Mouse (Mus musculus): ENCODE data around the gene Zfp277.

The Zfp277 gene

DNA sequence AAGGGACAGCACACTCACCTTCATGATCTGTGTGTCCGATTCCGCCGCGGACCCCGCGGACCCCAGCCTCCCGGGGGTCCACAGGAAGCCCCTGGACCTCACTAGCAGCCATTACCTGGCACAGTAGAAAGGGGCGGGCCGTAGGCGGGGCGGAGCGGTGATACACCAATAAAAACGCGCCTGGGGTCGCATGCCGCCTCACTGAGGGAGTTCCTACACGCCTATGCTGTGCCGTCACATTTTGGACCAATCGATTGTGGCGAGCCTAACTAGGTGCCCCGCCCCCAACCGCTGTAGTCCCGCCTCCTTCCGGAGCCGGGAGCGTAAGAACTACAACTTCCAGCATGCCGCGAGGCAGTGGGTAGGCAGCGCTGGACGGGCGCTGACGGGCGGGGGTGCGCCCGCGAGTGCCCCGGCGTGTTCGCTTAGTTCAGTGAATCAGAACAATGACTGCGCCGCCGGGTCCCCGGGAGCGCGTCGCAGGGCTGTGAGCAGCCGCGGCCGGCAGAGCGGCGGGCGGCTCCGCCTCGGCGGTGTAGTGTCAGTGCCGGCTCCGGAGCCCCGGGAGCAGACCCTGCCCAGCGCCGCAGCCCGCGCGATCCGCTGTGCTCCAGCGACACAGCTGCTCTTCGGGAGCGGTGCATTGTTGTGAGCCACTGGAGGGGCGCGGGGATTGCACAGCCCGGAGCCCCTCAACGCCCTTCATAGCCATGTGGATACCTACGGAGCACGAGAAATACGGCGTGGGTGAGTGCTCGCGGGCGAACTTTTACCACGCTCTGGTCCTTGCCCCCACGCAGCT, at the start of gene Zfp277, which contains the start of gene Dock4:
Gene Zfp277, minus strand, starts transcription at position 255 of the 802 bp plus-strand sequence.
Gene Dock4, plus strand, starts transcription at position 305 of the 802 bp plus-strand sequence.
- DNase-seq = peak; percentile 100

DNA sequence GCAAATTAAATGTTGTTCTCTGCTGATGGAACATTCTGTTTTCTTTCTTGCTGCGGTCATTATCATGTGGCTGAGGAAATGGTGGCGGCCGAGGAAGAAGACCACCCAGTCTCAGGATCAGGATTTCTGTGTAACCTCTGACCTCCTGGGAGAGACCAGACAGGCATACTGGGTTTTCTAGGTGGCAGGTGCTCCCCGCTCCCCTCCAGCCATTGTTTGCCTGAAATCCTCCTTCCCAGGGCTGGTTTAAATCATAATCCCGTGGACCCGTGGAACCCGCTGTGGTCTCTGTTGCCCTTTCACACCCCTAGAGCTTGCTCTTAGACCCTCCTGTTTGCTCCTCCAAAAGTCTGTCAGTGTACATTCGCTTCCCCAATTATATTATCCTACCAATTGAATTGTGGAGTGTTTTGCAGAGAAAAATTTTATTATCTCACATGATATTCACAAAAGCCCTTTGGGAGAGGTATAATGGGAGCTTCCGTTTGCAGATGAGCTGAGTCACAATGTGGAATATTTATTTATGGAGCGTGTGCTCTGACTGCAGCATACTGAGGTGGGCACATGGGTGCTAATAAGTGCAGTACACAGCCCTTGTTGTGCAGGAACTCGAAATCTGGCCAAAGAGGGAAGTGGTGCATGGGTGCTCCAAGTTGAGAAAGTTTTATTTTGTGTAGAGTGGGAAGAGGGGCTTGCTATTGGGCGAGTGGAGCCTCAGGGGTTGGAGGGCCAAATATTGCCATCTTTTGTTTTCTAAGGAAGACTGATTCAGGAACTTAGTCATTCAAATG, 40.5 kb upstream of the Zfp277 start:
- no peak for DNase-seq

DNA sequence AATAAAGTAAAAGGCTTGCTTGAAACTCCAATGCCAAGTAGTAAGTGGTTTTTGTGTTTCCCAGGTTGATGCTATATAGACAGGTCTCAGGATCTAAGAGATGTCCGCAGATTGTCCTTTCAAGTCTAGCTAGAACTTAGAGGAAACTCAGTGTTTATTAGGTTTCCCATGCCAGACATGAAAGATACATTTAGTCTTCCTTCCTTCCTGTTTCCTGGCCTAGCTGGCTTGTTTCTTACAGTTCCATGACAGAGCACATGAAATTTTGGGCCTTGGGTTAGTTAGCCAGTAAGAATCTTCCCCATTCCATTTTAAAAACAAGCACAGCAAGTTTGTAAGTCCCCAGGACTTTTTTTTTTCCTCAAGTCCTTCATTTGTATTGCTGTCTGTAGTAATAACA, 39.5 kb upstream of the Zfp277 start:
- peak in 1 of 2 experiments; percentile 23 for DNase-seq

DNA sequence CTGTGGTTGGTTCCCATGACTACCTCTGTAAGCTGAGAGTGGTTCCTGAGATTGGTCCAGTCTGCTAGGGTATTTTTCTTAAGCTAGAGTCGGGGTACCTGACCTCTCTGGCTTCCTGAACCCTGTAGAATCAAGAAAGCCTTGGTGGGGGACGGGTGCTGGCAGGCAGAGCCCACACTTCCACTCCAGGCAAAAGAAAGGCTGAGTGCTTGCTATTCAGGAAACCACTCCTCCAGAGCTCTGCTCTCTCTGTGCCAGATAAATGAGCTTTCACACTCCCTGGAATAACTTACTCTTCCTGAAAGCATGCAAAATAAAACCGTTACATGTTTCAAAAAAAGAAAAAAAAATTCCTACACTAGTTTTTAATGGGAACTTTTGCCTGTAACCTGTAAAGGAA, 38.5 kb upstream of the Zfp277 start:
- DNase-seq = peak in 1 of 2 experiments; percentile 43

DNA sequence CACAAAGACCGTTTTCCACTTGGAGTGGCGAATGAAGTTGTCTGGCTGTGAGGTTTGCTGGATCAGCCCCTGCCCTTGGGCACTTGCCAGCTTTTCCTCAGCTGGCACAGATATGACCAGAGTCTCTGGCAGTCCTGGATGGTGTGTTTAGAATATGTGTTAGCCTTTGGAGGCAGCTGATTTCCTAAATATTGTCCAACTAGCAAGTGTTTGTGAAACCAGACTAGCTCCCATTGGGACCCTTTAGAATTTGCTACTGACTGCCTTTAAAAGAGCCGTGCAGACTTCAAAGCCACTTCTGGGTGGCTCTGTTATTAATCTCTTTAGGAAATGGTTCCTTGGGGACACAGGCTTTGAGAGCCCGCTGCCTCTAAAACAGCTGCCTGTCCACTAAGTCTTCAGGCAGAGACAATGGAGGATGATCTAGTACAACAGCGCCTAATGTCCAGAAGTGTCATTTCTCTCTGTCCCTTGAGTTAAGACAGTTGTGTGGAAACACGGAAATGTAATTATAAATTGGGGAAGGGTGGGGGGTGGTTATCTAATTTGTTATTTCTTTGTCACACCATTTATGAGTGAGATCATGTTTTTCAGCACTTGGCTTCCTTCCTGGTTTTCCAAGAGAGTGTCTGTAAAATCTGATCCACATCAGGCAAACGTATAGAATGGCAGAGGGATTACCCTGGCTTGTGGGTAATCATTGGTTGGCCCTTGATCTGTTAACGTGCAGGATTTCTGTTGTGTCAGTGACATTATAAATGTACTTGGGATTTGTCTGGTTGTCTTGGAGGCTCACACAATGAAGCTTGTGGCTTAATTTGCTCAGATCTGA, 32.1 kb upstream of the Zfp277 start:
- peak; percentile 23 to 68 for DNase-seq

DNA sequence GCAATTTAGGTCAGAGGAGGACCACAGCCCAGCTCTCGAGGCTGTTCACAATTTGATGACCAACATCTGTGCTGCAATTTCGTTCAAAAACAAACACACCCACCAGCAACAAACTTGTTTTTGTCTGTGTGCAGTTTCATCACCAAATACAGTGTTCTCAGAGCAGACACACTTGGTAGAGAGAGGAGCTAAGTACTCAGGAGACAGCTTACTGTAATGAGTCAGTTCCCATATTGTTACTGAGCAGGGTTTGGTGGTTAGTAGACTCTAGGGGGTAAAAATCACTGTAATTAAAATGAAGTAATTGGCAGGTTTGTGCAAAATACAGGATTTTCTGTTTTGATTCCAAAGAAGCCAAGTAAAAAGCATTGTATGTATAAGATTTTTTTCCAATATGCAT, 28.0 kb upstream of the Zfp277 start:
- no peak for DNase-seq

DNA sequence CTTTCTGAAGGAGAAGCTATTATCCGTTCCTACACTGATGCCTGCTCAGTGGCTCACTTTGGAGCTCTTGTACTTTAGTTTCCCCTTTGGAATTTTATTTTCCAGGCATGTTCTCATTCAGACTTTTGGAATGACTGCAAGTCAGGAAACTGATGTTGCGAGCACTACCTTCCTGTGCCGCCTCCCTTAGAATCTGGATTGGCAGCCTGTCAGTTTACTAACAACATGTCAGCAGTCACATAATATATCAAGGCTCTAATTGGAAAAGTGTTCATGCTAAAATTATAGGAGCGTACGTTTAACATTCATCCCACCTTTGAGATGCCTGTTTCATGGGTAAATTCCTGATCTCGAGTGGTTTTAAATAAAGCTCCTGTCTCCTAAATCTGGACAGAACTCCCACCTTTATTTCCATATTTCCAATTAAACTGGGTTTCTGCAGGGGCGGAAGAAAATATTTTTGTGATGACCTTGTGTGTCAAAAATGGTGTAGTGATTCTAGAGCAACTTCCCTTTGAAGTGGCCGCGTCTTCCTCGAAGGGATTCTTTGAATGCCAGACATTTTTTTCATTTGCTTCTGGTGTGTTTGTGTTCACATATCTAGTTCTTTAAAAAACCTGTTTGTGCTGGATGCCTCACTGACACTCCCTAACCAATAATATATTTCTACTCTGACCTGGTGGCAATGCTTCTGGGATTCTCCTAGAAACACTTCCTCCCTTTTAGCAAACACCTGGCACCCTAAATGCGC, 26.1 kb upstream of the Zfp277 start:
- DNase-seq = no peak

DNA sequence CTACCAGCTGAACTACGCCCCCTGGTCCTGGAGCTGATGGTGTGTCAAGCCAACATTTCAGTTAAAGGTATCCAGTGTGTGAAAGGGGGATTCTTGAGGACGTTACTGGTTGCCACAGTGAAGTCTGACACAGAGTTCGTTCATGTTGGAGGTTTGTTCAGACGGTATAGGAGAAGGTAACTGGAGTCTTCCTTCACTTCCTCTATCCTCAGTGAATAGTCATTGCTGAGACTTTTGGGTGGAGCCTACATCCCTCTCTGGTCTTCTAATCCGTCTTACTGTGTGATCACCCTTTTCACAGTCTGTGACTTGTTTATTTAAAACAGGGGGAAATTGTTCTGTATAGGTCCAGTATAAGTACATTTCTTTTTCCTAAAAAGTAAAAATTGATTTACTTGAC, 23.3 kb upstream of the Zfp277 start:
- DNase-seq = no peak

DNA sequence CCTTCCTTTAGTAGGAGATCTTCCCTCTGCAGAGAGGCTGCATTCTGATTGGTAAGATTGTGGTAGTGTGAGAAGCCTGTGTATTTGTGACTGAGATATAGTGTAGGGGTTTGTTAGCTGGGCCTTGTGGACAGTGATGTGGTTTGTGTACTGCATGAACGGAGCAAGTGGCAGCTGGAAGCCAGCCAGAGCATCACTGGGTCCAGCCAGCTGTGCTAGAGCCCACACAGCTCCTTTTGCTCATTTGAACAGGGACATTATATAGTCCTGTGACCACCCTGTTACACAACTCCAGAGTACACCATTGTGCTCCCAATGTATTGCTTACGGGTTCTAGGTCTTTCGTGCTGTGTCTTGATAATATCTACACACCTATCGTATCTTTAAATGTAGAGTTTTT, 22.5 kb upstream of the Zfp277 start:
- DNase-seq = peak in 1 of 2 experiments; percentile 42

DNA sequence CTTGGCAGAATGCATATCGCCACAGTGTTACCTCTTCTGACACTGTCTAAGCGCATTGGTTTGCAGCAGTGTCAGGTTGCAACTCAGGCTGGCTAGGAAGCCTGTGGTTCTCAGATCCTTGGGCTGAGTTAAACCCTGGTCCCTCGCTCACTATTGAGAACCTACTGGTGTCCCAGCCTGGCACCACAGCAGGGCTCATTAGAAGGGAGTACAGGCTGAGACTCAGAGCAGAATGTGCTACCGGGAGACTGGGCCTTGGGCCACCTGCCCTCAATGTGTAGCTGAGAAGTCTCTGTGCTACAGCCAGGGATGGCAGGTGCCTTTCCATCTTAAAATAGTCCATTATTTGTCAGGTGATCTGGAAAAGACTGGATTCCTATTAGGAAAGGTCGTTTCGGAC, 18.6 kb upstream of the Zfp277 start:
- DNase-seq = no peak

DNA sequence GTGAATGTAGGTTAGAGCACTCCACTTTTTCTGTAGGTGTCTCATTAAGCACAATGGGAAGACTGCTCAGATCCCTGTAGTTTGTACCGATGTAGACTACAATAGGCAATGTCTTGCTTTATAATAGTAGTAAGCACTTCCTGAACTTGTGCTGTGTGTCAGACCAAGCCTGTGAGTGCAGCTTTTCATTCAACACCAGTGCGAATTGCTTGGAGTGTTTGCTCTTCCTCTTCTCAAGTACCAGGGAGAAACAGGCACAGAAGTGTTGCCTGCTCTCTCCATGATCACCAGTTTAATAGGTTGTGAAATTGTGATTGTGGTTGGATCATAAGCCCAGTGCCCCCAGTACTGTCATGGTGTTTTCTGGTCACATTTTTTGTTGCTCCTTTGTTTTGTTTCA, 18.1 kb upstream of the Zfp277 start:
- no peak for DNase-seq

DNA sequence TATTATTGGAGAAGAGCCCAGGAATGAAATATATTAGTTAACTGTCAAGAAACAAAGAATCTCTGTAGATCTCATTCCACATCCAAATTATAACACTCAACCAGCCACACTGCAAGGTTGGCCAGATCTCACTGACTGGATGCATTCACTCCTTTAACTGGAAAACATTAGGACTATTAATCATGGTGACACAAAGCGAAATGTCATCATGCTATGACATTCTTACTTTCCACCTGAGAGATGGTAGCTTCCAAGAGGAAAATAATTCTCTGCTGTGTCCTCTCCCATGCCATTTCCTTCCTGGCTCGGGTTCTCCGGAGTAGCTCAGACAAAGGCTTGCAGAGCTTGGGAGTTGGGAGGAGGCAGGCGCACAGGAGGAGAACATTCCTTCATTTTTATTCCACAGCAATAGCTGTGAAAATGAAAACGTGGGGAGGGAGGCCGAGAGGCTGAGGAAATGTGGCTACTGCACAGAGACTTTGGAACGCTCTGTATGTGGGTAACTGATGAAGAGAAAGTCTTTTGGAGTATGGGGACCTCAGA, 17.1 kb upstream of the Zfp277 start:
- DNase-seq = peak; percentile 46 to 54

DNA sequence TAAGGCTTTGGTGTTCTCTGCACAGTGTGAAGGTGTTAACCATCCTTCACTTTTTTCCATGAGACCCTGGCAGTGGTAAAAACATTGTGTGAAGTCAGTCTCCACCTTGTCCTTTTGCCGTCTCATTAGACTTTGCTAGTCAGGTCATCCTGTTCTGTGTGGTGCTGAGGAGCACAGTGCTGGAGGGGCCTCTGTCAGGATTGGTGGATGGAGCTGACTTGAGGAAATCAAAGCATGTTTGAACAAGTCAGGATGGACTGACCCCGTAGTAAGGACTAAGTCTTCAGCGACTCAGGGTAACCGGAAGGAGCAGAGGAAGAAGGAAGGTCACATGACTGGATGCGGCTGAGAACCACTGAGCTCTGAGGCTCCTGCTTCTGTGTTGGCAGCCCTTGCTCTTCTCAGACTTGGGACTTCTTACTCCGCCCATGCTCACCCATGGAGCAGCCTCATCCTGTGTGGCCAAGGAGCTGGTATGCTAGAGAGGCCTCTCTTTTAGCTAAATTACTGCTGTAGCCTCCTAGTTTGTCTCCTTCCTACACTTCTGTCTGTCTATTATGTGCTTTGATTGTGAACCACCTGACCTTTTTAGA, 14.1 kb upstream of the Zfp277 start:
- DNase-seq = no peak

DNA sequence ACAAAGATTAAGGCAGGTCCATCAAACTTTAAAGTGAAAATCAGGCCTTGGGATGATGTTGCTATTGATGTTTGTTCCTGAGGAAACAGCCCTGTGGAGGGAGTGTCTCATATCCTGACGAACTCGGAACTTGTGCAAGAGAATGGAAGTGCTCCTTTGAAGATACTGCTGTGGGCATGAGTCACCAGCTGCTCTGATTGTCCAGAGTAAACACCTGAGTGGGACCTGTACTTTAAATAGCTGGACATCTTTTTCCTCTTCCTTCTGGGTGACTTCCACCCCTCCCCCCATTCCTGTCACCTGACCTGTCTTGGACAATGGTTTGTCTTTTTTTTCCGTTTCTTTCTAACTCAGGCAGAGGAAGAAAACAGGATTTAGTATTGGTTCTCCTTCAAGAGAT, 13.3 kb upstream of the Zfp277 start:
- DNase-seq = peak; percentile 76 to 84

DNA sequence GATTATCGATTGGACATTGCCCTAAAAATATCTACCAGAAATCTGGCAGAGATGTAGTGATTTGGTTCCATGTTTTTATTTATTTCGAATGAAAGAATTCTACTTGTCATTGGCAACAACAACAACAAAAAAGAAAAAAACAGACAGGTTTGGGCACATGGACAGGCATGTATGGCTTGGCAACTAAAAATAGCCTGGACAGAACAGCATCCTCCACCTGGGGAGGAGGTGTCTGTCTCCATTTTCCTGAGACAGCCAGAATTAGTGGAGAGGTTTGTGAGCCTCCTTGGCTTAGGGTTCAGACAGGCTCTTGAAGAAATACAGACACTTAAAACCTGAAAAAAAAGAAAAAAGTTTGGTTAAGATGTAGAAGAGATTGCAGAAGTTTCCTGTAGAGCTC, 10.8 kb upstream of the Zfp277 start:
- DNase-seq = no peak

DNA sequence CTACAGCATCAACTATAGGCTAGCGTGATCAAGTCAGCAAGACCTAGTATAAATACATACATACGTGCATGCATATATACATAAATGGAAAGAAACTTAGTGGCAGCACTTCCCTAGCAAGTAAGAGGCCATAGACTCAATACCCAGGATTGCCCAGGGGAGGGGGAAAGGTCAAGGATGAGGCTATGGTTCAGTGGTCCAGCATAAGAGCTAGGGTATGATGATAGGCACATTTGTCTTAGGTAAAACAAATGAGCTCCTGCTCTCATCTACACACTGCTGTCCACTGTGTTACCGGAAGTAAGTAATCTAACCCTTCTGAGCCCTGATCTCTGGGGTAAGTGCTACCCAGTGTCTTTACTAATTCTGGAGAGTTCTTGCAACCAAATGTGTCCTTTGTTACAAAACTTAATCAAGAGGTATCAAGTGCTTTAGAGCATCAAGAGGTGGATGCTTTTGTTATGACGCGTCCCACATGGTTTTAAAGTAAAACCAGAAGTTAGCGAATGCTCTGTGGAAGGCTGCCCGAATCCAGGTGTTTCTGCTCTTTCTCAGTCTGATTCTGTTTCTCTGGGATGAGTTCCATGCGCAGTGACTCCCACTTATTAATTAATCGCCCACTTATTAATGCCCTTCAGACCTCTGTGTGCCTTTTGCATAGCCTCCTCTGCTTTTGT, 3.6 kb upstream of the Zfp277 start:
- DNase-seq = no peak

DNA sequence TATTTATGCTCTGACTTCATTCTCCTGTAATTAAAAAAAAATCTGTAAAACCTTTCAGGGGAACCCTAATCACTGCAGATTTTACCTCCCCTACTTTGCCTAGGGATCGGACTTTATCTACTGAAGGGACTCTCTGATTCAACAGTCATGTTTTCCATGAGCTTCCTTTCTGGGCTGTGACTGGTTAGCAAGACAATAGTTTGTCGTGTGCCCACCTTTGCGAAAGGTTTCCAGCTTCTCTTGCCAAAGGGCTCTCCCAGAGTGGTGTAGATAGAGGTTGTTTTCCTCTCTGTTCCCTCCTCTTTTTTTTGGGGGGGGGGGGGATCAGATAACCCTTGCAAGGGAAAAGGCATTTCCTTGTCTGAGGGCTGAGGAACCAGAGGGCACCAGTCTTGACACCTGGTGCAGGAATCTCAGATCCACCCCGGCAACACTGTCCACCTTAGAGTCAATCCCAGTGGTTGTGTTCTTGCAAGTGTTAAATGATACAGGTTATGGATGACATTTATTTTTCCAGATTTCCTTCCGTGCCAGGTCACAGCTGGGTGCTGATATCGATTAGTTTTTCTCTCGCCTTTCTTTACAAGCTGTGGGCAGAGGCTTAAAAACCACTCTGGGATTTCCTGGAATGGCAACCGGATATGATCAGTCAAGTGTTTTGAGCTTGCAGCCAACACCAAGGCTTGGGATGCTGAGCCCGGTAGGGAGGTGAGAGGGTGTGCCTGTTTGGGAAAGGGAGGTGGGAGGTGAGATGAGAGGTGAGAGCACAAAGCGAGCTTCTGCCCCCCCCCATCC, 2.1 kb upstream of the Zfp277 start:
- no peak for DNase-seq

DNA sequence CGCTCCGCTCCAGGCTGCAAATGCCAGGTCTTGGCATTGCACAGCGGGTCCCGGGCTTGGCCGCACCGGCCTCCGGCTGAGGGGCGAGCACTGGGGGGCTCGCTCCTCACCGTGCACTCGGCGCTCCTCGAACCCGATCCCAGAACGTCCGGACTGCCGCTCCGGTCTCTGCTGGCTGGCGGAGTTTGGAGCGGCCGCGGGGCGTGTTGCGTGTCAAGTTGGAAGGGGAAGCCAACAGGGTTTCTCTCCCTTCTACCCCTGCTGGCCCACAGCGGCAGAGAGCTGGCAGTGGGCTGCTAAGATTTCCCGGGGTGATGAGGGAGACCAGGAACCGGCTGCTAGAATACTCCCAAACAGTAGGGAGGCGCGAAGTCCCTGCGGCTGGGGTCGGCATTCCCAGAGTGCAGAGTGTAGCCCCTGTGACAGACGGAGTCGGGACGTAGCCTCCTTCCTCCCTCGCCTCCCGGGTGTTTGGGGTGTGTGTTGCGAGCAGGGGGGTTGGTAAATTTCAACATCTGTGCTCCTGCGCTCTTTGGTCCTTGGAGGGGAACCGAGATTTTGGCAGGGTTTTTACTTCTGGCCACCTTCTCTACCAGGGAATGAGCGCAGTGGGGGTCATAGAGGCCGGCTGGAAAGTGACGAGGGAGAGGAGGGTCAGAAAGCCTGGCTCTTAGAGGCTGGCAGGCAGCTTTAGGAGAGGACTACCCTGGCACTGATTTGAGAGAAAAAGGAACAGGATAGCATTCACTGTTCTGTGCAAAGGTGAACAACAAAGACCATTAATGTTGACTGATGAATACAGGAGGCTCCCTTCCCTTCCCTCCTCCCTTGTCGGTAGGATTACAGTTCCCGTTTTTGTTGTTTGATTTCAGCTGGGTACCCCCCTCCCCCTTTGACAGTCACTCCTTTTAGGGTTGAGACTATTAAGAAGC, 1.0 kb upstream of the Zfp277 start:
- DNase-seq = peak in 1 of 2 experiments; percentile 67

DNA sequence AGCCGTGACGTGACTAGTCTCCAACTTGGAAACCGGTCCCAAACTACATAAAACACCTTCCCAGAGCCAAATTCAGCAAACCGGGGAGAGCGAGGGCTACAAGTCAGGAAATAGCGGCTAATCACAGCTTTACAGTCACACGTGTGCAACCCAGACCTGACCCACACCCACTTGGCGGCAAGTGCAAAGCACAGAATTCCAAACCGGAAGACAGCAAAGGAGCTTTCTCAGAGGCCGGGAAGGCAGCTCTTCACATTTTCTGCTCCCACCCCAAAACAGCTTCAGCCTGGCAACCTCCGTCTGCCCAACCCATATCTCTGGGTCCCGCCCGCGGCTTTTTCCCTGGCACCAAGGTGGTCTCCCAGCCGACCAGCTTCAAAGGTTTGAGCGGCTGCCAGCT, 496 bp downstream of the Zfp277 start:
- peak; percentile 58 to 71 for DNase-seq
